Mouse (Mus musculus): Measurements from ENCODE around the gene Amtn.
"Not testable (repeated sequence)": the region's sequence is repeated elsewhere in the genome, so short reads cannot be mapped to it uniquely, and the experiment has no call there.

The Amtn gene

GRCm38 (mm10) chr5:88375808-88376207 is at the start of gene Amtn:
Gene Amtn, plus strand, starts transcription at chr5:88376108.
- DNase-seq (ENCODE audit: inconsistent age in 2 of 2, low spot score in 1 of 2), result no peak

- not testable (repeated sequence) for DNase-seq (ENCODE audit: inconsistent age in 2 of 2, low spot score in 1 of 2)
These were observed 27.4 kb upstream of the Amtn start for GRCm38 (mm10) chr5:88348533-88348932.

- DNase-seq (ENCODE audit: inconsistent age in 2 of 2, low spot score in 1 of 2), result peak; percentile 27 to 70
These were observed 11.1 kb upstream of the Amtn start for GRCm38 (mm10) chr5:88364768-88365167.

GRCm38 (mm10) chr5:88366886-88367285 is 9.0 kb upstream of the Amtn start:
- no peak for DNase-seq (ENCODE audit: inconsistent age in 2 of 2, low spot score in 1 of 2)

GRCm38 (mm10) chr5:88370578-88371232 is 5.2 kb upstream of the Amtn start:
- no peak for DNase-seq (ENCODE audit: inconsistent age in 2 of 2, low spot score in 1 of 2)

GRCm38 (mm10) chr5:88372563-88372962 is 3.3 kb upstream of the Amtn start:
- DNase-seq (ENCODE audit: inconsistent age in 2 of 2, low spot score in 1 of 2), result no peak

- DNase-seq (ENCODE audit: inconsistent age in 2 of 2, low spot score in 1 of 2), result not testable (repeated sequence)
These were observed 16.1 kb downstream of the Amtn start for GRCm38 (mm10) chr5:88391960-88392359.

- DNase-seq (ENCODE audit: inconsistent age in 2 of 2, low spot score in 1 of 2), result no peak
These were observed 22.7 kb downstream of the Amtn start for GRCm38 (mm10) chr5:88398581-88398980.

- peak; percentile 63 to 89 for DNase-seq (ENCODE audit: inconsistent age in 2 of 2, low spot score in 1 of 2)
These were observed 23.9 kb downstream of the Amtn start for GRCm38 (mm10) chr5:88399849-88400248.

GRCm38 (mm10) chr5:88401464-88401863 is 25.6 kb downstream of the Amtn start:
- DNase-seq (ENCODE audit: inconsistent age in 2 of 2, low spot score in 1 of 2), result no peak

GRCm38 (mm10) chr5:88420319-88421065 is 44.6 kb downstream of the Amtn start:
- DNase-seq (ENCODE audit: inconsistent age in 2 of 2, low spot score in 1 of 2), result no peak

- not testable (repeated sequence) for DNase-seq (ENCODE audit: inconsistent age in 2 of 2, low spot score in 1 of 2)
These were observed 49.0 kb downstream of the Amtn start for GRCm38 (mm10) chr5:88424892-88425291.

- DNase-seq (ENCODE audit: inconsistent age in 2 of 2, low spot score in 1 of 2), result no peak
These were observed 50.8 kb downstream of the Amtn start for GRCm38 (mm10) chr5:88426753-88427152.
